Mouse (Mus musculus) ovary, adult 18-20 months (tissue): ENCODE results near the gene Sept1.
"Not testable (repeated sequence)": the region's sequence is repeated elsewhere in the genome, so short reads cannot be mapped to it uniquely, and the experiment has no call there.

Experiments
- DNase-seq: peaks from one replicate; pipeline ENCODE4 v3.0.0; 2022; ENCODE audit warnings: low spot score, mixed read lengths

Gene Sept1

GRCm38 (mm10) chr7:127194011-127194632 lies 38.8 kb downstream of the Sept1 start:
- DNase-seq: no peak

GRCm38 (mm10) chr7:127192989-127193388 lies 39.9 kb downstream of the Sept1 start:
- DNase-seq: no peak

- DNase-seq: no peak
Measured at GRCm38 (mm10) chr7:127190672-127191071, 42.3 kb downstream of the Sept1 start.

GRCm38 (mm10) chr7:127188305-127189276 lies 44.3 kb downstream of the Sept1 start:
- DNase-seq: no peak

DNA sequence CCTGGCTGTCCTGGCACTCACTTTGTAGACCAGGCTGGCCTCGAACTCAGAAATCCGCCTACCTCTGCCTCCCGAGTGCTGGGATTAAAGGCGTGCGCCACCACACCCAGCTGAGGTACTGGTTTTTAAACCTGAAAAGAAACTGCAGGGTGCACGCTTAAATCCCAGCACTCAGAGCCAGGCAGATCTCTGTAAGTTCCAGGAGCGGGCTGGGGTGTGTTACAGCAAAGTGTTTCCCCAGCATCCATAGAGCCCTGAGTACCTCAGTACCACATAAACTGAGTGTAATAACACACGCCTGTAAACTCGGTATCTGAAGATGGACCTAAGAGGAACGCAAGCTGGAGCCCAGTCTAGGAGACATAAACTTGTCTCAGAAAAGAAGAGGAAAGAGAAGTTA lies 45.6 kb downstream of the Sept1 start:
- DNase-seq: no peak

- DNase-seq: no peak
Measured at GRCm38 (mm10) chr7:127185601-127186000, 47.3 kb downstream of the Sept1 start.

DNA sequence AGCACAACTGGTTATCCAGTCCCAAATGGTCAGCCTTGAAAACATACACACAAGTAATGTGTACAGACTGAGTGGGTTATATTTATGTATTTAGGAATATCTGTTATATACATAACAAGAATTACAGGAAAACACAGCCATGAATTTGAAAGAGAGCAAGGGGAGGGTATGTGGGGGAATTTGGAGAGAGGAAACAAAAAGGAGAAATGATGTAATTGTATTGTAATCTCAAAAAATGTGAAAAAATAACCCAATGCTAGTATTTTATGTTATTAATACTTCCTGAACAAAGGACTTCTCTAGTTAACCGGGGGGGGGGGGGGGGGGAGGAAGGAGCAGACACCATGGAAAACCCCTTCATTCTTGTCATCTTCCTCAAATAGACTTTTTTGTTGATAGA lies 48.2 kb downstream of the Sept1 start:
- DNase-seq: no peak

DNA sequence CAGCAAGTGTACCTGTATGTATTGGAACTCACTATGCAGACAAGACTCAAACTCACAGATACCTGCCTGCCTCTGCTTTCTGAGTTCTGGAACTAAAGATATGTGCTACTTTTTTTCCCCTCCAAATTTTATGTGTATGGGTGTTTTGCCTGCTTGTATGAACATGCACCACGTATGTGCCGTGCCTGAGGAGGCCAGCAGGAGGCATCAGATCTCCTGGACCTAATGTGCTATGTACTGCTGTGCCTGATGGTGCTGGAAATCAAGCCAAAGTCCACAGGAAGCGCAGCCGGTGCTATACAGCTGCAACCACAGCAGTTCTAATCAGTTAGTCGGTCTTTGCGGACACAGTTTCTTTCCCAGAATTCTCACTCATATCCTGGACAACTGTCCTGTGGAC lies 49.1 kb downstream of the Sept1 start:
- no peak for DNase-seq

GRCm38 (mm10) chr7:127183345-127183744 lies 49.6 kb downstream of the Sept1 start:
- no peak for DNase-seq

DNA sequence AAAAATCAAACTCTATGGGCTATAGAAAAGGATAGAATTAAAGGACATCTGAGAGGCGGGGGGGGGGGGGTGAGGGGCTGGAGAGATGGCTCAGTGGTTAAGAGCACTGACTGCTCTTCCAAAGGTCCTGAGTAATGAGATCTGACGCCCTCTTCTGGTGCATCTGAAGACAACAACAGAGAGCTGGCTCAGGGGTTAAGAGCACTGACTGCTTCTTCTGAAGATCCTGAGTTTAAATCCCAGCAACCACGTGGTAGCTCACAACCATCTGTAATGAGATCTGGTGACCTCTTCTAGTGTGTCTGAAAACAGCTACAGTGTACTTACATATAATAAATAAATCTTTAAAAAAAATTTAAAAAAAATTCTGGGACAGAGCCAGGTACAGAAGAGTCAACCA lies 51.2 kb downstream of the Sept1 start:
- not testable (repeated sequence) for DNase-seq

DNA sequence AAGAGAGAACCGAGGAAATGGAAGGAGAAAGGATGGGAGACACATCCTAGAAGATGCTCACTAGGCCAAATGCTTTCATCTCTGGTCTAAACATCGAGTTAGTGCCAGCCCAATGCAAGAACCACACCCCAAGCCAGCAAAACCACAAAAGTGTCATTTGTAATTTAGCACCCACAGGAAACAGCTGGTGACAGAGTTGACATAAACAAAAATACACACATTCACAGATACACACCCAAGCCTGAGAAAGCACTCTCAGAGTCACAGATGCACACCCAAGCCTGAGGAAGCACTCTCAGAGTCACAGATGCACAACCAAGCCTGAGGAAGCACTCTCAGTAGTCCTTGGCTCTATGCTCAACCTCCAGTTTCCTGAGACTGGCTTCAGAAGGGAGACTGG lies 52.1 kb downstream of the Sept1 start:
- DNase-seq: no peak

GRCm38 (mm10) chr7:127176937-127177336 lies 56.0 kb downstream of the Sept1 start:
- no peak for DNase-seq

DNA sequence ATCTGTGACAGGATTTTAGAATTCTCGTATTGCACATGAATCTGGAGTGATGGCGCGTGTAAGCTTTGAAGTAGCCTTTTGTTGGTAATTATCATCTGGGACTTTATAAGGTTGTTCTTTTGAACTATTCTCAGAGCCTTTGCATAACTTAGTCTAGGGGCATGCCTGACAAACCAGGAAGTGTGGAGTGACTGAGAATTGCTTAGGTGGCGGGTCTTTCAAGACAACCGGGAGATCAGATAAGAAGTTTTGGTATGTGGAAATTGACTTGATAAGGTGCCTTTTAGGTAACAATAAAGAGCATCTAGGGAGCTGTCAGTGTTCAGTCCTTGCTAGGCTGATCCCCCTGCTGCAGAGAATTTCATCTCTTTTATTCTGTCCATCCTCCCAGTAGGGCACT lies 66.4 kb downstream of the Sept1 start:
- DNase-seq: no peak

- no peak for DNase-seq
Measured at GRCm38 (mm10) chr7:127165607-127166493, 67.1 kb downstream of the Sept1 start.
